Mouse (Mus musculus) liver, adult 2 months (tissue): ENCODE measurements around the gene Sh3pxd2a. TPM values are rescaled to one million over a fixed set of nuclear protein-coding genes. Genes with fewer than 3 reads are reported as not detected.

Experiments
- DNase-seq: peaks from one replicate; pipeline ENCODE4 v3.0.0-alpha.2; 2011; ENCODE audit warnings: low read depth, low spot score; ENCODE audit errors: extremely low read depth
- H3K27ac ChIP-seq: fragments of 200-500 bp; replicated peaks from 2 replicates; pipeline ENCODE4 v1.5.1; 2012; ENCODE audit warnings: low read depth, mild to moderate bottlenecking, control low read depth, inconsistent platforms, low read length; ENCODE audit not compliant: insufficient read depth
- H3K27me3 ChIP-seq: fragments of 200-500 bp; 2 replicates; pipeline ENCODE4 v1.6.1; 2012; ENCODE audit warnings: mild to moderate bottlenecking, moderate library complexity, low read length, inconsistent platforms; ENCODE audit not compliant: control insufficient read depth, insufficient read depth
- H3K36me3 ChIP-seq: fragments of 200-500 bp; 2 replicates; pipeline ENCODE4 v1.6.1; 2012; ENCODE audit warnings: low read length, inconsistent platforms; ENCODE audit not compliant: control insufficient read depth, insufficient read depth
- H3K4me1 ChIP-seq: fragments of 200-500 bp; 2 replicates; pipeline ENCODE4 v1.6.1; 2011; ENCODE audit warnings: low read length; ENCODE audit not compliant: control insufficient read depth, insufficient read depth
- H3K4me3 ChIP-seq: fragments of 200-500 bp; 2 replicates; pipeline ENCODE4 v1.5.1; 2011; ENCODE audit warnings: low read depth, mild to moderate bottlenecking, control low read depth, low read length, moderate library complexity; ENCODE audit not compliant: insufficient read depth
- H3K79me2 ChIP-seq: fragments of 200-500 bp; 2 replicates; pipeline ENCODE4 v1.6.1; 2012; ENCODE audit warnings: inconsistent platforms, mild to moderate bottlenecking, low read length, moderate library complexity; ENCODE audit not compliant: control insufficient read depth, insufficient read depth
- H3K9ac ChIP-seq: fragments of 200-500 bp; 2 replicates; pipeline ENCODE4 v1.6.1; 2012; ENCODE audit warnings: low read depth, mild to moderate bottlenecking, control low read depth, inconsistent platforms, low read length
- CTCF ChIP-seq: fragments of 200-500 bp; IDR thresholded peaks from 2 replicates; pipeline ENCODE4 v1.5.1; 2011; ENCODE audit warnings: low read depth, low read length, control low read depth
- POLR2A ChIP-seq: fragments of 200-500 bp; IDR thresholded peaks from 2 replicates; pipeline ENCODE4 v1.6.1; 2011; ENCODE audit warnings: low read length, control low read depth; ENCODE audit not compliant: insufficient read depth; ENCODE audit errors: extremely low read depth
- WGBS: fragments of 180-500 bp; shearing (Covaris S2); methylation state at CpG from one replicate; pipeline ENCODE4 v1.1.7; 2018; 5-methylcytosine and 5-hydroxymethylcytosine counted together
- polyA plus RNA-seq: library from polyadenylated mRNA; depleted of rRNA; stranded (reverse); fragments of >200 nt; gene quantifications from 2 replicates; pipeline ENCODE4 v1.2.3, GENCODE M21; 2012
- total RNA-seq: library from RNA; depleted of rRNA; stranded (reverse); fragments of >200 nt; gene quantifications from 2 replicates; pipeline ENCODE4 v1.2.3, GENCODE M21; 2014

The Sh3pxd2a gene
- total and polyA plus RNA-seq, 2 experiments: 4.2 to 10.0 TPM

- no peak for TF ChIP-seq POLR2A
- TF ChIP-seq CTCF: no peak
- Histone ChIP-seq H3K27ac (no peak overlapping the region), H3K9ac (no peak overlapping the region), H3K27me3 (no peaks in the 10 kb centered on the region), H3K4me3 (no peak overlapping the region), H3K36me3 (no peaks in the 10 kb centered on the region), H3K4me1 (0 out of 2 replicates have a peak, but pooled peaks cover 5% of the 10 kb centered on the region), H3K79me2 (peaks cover 25% of the 10 kb centered on the region)
- DNase-seq: no peak
- WGBS: 93% methylated on average over 4 of the region's 4 CpGs
These were observed 27.2 kb downstream of the Sh3pxd2a start for GRCm38 (mm10) chr19:47437040-47437439.

- H3K79me2 ChIP-seq: peaks cover 22% of the 10 kb centered on the region; the same call in 1 of the 2 replicates
- no peak overlapping the region for H3K4me3 ChIP-seq
- TF ChIP-seq CTCF (no peak), POLR2A (no peak)
- 68% methylated on average over 8 of the region's 8 CpGs for WGBS
- peak; percentile 63 for DNase-seq
- no peak overlapping the region for H3K9ac ChIP-seq
- H3K27me3 ChIP-seq: no peaks in the 10 kb centered on the region
- H3K4me1 ChIP-seq: 0 out of 2 replicates have a peak, but pooled peaks cover 6% of the 10 kb centered on the region
- H3K27ac ChIP-seq: no peak overlapping the region
- no peaks in the 10 kb centered on the region for H3K36me3 ChIP-seq
These were observed 28.0 kb downstream of the Sh3pxd2a start for GRCm38 (mm10) chr19:47436236-47436635.

GRCm38 (mm10) chr19:47434655-47435054 is 29.5 kb downstream of the Sh3pxd2a start:
- no peak for DNase-seq
- Histone ChIP-seq H3K27ac (no peak overlapping the region), H3K4me3 (no peak overlapping the region), H3K27me3 (no peaks in the 10 kb centered on the region), H3K36me3 (no peaks in the 10 kb centered on the region), H3K4me1 (peaks cover 14% of the 10 kb centered on the region), H3K9ac (no peak overlapping the region), H3K79me2 (peaks cover 19% of the 10 kb centered on the region; the same call in 1 of the 2 replicates)
- 97% methylated on average over 14 of the region's 14 CpGs for WGBS
- no peak for TF ChIP-seq POLR2A
- no peak for TF ChIP-seq CTCF

GRCm38 (mm10) chr19:47432339-47432738 is 31.9 kb downstream of the Sh3pxd2a start:
- Histone ChIP-seq H3K36me3 (no peaks in the 10 kb centered on the region), H3K4me3 (no peak overlapping the region), H3K4me1 (peaks cover 29% of the 10 kb centered on the region), H3K27ac (peak overlapping the region; percentile 26; the same call in 1 of the 2 replicates), H3K79me2 (peaks cover 23% of the 10 kb centered on the region), H3K9ac (no peak overlapping the region), H3K27me3 (no peaks in the 10 kb centered on the region)
- WGBS: 20% methylated on average over 10 of the region's 10 CpGs
- TF ChIP-seq POLR2A (no peak), CTCF (no peak)
- peak; percentile 49 for DNase-seq

- TF ChIP-seq CTCF (no peak), POLR2A (no peak)
- Histone ChIP-seq H3K27me3 (no peaks in the 10 kb centered on the region), H3K79me2 (peaks cover 22% of the 10 kb centered on the region), H3K4me3 (no peak overlapping the region), H3K36me3 (no peaks in the 10 kb centered on the region), H3K27ac (no peak overlapping the region), H3K4me1 (peaks cover 29% of the 10 kb centered on the region), H3K9ac (no peak overlapping the region)
- 91% methylated on average over 11 of the region's 11 CpGs for WGBS
- DNase-seq: no peak
These were observed 32.8 kb downstream of the Sh3pxd2a start for GRCm38 (mm10) chr19:47431189-47431931.

- no peak overlapping the region for H3K4me3 ChIP-seq
- no peaks in the 10 kb centered on the region for H3K27me3 ChIP-seq
- 19% methylated on average over 2 of the region's 2 CpGs for WGBS
- DNase-seq: peak; percentile 75
- no peaks in the 10 kb centered on the region for H3K36me3 ChIP-seq
- no peak for TF ChIP-seq POLR2A
- peak; percentile 13; the same call in 1 of the 2 replicates for TF ChIP-seq CTCF
- H3K27ac ChIP-seq: no peak overlapping the region
- peaks cover 12% of the 10 kb centered on the region for H3K79me2 ChIP-seq
- H3K9ac ChIP-seq: no peak overlapping the region
- H3K4me1 ChIP-seq: peaks cover 32% of the 10 kb centered on the region
These were observed 34.0 kb downstream of the Sh3pxd2a start for GRCm38 (mm10) chr19:47430160-47430559.
